Mouse (Mus musculus) effector memory CD4-positive, alpha-beta T cell, adult 5 months (primary cell): ENCODE data around the gene Ppp1r14b. TPM values are rescaled to one million over a fixed set of nuclear protein-coding genes. Genes with fewer than 3 reads are reported as not detected.

Source experiments
- polyA plus RNA-seq: library from polyadenylated mRNA; unstranded; fragments of 100-300 nt; shearing (Covaris generic); gene quantifications from one replicate; pipeline ENCODE4 v1.2.1, GENCODE M21; 2017

Gene Ppp1r14b
- polyA plus RNA-seq, result 107 TPM

DNA sequence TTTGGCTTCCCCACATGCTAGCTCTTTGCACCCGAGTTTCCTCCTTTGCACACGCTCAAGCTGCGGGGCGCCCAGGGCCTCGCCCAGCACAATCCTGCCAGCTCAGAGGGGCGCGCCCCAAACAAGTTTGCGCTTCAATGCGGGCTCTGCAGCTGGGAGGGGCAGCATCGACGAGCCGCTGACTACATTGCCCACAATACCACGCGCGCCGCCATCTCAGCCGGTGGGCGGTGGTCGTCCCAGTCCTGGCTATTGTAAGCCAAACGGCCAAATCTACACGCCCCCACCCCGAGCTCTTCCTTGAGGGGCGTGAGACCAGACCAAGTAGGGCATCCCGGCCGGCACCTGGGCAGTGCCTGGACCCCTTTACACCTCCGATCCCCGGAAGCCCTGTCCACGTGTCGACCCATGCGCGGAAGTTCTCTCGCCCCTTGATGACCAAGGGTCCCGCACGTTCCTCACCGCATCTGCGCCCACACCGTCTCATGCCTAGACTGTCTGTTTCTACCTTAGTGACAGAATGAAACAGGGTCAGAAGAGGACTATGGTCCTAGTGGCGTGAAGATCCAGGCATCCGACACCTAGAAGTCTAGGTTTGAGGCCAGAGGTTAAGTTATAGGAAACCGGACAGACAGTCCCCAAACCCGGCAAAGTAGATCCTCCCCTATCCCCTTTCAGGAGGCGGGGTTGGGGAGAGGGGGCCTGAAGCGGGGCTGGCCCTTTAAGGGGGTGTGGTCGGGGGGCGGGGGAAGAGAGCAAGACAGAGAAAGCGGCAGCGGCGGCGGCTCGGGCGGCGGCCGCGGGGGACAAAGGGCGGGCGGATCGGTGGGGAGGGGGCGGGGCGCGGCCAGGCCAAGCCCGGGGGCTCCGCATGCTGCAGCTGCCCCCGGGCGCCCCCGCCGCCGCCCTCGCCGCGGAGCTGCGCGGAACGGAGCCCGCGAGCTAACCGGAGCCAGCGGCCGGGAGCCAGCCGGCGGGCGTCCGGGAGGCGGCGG is at the start of gene Ppp1r14b:
TSS of gene Ppp1r14b (plus strand) at position 758 of the 995 bp plus-strand sequence.

GRCm38 (mm10) chr19:6925307-6925573 is 49.5 kb upstream of the Ppp1r14b start, which contains the start of gene Catsperz:
TSS of gene Catsperz (minus strand) at chr19:6925380.

GRCm38 (mm10) chr19:6934195-6934977 is 40.4 kb upstream of the Ppp1r14b start, which contains the start of gene Kcnk4:
TSS of gene Kcnk4 (minus strand) at chr19:6934515.

GRCm38 (mm10) chr19:6941372-6942248 is 33.2 kb upstream of the Ppp1r14b start, which contains the start of gene Bad:
TSS of gene Bad (plus strand) at chr19:6941861.

GRCm38 (mm10) chr19:6942249-6942691 is 32.5 kb upstream of the Ppp1r14b start, which contains the start of gene Gpr137:
TSS of gene Gpr137 (minus strand) at chr19:6942480.

GRCm38 (mm10) chr19:6975537-6976521 is 1.1 kb downstream of the Ppp1r14b start, which contains the start of gene Plcb3:
TSS of gene Plcb3 (minus strand) at chr19:6976470.

DNA sequence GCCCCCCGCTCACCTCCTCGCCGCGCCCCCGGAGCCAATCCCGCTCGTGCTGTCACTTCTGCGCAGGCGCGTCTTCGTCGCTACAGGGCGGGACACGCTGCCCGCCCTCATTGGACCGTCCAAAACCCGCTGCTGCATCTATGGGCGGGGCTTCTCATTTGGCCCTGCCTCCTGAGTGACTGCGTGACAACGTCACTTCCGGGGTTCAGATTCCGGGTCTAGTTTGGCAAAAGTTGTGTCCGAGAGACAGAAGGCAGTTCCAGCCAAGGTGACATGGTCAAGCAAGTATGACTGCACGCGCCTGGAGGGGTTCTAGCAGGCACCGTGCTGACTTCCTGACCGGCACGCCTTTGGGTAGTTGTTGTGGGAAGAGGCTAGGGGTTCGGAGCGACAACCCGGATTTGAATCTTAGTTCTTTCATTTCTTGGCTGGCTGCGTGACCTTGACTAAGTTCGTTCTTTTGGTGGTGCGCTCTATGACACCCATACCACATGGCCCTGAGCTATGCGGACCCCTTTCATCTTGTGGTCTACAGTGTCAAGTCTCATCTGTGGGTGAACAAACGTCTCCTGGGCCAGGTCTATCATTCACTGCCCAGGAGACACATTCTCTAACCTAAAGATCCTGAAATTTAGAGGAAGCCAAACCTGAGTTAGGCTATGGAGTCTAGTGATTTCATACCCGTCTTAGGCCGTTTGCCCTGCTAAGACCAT is 5.8 kb downstream of the Ppp1r14b start, which contains the start of gene Fkbp2:
TSS of gene Fkbp2 (minus strand) at position 121 of the 713 bp plus-strand sequence.

DNA sequence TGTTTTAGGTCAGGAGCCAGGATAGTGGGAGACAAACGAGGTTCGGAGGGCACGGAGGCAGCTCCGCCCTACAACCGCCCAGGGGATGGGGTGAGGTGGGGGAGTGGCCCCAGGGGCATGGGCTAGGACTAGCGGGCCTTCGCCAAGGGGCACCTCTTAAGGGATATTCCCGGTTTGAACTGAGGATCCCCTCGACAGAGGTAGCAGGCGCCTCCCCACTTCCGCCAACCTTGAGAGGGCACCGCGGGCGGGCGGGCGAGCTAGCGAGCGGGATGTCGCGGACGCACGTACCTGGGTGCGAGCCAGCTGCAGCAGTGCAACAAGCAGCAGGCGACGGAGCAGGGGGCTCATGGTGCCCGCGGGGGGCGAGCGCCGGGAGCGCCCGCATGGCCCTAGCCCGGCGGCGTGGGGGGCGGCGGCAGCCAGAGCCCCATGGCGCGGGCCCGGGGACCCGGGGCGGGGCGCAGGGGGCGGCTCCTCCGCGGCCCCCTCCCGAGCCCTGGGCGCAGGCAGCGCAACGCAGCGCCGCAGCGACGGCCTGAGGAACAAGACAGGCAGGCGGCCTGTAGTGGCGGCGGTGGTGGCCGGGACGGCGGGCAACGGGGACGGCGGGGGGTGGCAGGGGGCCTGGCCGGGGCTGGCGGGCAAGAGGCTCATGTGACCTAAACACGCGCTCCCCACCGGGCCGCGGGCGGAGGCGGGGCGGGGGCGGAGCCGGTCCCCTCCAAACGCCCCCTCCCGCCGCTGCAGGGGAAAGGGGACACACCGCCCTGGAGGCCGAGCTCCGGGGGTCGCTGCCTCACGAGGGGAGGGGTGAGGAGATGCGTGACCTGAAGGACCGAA is 12.5 kb downstream of the Ppp1r14b start, which contains the start of gene Vegfb:
TSS of gene Vegfb (minus strand) at position 591 of the 843 bp plus-strand sequence.

DNA sequence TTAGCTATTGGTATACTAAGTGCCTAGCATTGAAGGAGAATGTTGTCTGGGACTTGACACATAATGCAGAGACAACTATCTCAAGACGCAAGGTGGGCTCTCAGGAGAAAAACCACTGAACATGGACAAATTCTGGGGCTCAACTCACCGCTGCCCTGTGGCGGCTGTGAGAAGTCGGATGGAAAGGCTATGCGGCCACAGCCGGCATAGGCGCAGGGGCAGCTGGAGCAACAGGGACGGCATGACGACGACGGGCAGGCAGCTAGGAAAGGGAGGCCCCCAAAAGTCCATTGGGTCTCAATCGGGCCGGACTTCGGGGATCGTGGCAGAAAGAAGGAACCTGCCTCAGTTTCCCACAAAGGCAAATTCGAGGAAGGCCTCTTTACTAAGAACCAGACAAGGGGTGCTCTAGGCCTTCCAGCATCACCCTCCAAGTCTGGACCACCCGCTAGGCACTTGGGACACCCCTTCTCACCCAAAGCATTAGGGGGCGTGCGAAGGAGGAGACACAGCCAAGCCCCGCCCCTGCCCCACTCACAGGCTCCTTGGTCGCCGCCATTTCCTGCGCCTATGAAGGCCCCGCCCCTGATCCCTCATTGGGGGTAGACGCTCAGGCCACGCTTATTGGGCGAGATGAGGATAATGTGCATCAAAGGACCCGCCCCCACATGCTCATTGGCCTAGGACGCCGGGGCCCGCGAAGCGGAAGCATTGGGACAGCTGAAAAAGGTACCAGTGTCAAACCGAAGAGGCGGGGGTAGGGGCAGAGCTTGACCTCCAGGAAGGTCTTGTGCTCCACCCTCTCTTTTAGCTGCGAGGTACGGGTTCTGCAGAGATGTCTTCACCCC is 17.5 kb downstream of the Ppp1r14b start, which contains the start of gene Dnajc4:
TSS of gene Dnajc4 (minus strand) at position 562 of the 848 bp plus-strand sequence.

GRCm38 (mm10) chr19:6996006-6996405 is 21.2 kb downstream of the Ppp1r14b start, which contains the start of the genes Nudt22 and Trpt1:
TSS of gene Nudt22 (minus strand) at chr19:6996117.
TSS of gene Trpt1 (plus strand) at chr19:6996131.

DNA sequence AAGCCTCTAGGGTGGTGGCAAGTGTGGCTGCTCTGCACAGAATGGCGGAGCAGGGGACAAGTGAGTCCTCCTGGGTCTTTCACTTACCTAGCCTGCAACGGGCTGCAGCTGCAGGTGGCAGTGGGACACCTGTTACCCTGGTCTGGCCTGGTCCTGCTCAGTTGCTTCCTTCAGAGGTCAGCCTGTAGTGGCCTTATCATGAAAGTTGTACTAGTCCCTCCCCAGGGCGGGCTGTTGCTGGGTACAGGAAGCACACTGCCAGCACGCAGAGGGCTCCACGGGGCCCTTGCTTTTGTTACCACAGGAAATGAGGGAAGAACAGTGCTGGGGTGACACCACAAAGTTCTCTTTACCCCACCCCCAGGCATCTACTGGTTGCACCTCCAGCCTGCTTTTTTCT is 44.4 kb downstream of the Ppp1r14b start, which contains the start of gene Fermt3:
TSS of gene Fermt3 (minus strand) at position 279 of the 400 bp plus-strand sequence.

Other genes starting within 250 kb of the Ppp1r14b start
- 36.4 TPM for gene Rps6ka4, start 134.3 kb upstream of the Ppp1r14b start, polyA plus RNA-seq
- 43.5 TPM for gene Ccdc88b, start 116.8 kb upstream of the Ppp1r14b start, polyA plus RNA-seq
- 142 TPM for gene Trmt112, start 65.3 kb upstream of the Ppp1r14b start, polyA plus RNA-seq
- 133 TPM for gene Prdx5, start 64.9 kb upstream of the Ppp1r14b start, polyA plus RNA-seq
- gene Esrra, start 53.2 kb upstream of the Ppp1r14b start, polyA plus RNA-seq, result 18.2 TPM
- not detected for gene Catsperz, start 49.6 kb upstream of the Ppp1r14b start, polyA plus RNA-seq
- gene Kcnk4, start 40.5 kb upstream of the Ppp1r14b start, polyA plus RNA-seq, result not detected
- gene Bad, start 33.1 kb upstream of the Ppp1r14b start, polyA plus RNA-seq, result 13.8 TPM
- 7.7 TPM for gene Gpr137, start 32.5 kb upstream of the Ppp1r14b start, polyA plus RNA-seq
- gene Plcb3, start 1.5 kb downstream of the Ppp1r14b start, polyA plus RNA-seq, result 12.8 TPM
- gene Fkbp2, start 5.5 kb downstream of the Ppp1r14b start, polyA plus RNA-seq, result 21.5 TPM
- 8.6 TPM for gene Vegfb, start 12.7 kb downstream of the Ppp1r14b start, polyA plus RNA-seq
- gene Dnajc4, start 17.6 kb downstream of the Ppp1r14b start, polyA plus RNA-seq, result 43.3 TPM
- 8.8 TPM for gene Nudt22, start 21.1 kb downstream of the Ppp1r14b start, polyA plus RNA-seq
- gene Trpt1, start 21.2 kb downstream of the Ppp1r14b start, polyA plus RNA-seq, result 9.1 TPM
- gene Fermt3, start 44.5 kb downstream of the Ppp1r14b start, polyA plus RNA-seq, result 211 TPM
- 197 TPM for gene Stip1, start 65.0 kb downstream of the Ppp1r14b start, polyA plus RNA-seq
- 20.5 TPM for gene Macrod1, start 81.8 kb downstream of the Ppp1r14b start, polyA plus RNA-seq
- not detected for gene Flrt1, start 130.8 kb downstream of the Ppp1r14b start, polyA plus RNA-seq
- gene Otub1, start 231.3 kb downstream of the Ppp1r14b start, polyA plus RNA-seq, result 57.0 TPM
- gene Cox8a, start 242.6 kb downstream of the Ppp1r14b start, polyA plus RNA-seq, result 416 TPM